Mouse (Mus musculus) frontal cortex, postnatal 10 days (tissue): ENCODE results near the gene Cop1.

ENCODE experiments used
- DNase-seq, 2 experiments: peaks; one replicate each; pipeline ENCODE4 v3.0.0; 2022; ENCODE audit warnings: low spot score in 2 of 2, mixed read lengths in 1 of 2

Cop1 gene

DNA sequence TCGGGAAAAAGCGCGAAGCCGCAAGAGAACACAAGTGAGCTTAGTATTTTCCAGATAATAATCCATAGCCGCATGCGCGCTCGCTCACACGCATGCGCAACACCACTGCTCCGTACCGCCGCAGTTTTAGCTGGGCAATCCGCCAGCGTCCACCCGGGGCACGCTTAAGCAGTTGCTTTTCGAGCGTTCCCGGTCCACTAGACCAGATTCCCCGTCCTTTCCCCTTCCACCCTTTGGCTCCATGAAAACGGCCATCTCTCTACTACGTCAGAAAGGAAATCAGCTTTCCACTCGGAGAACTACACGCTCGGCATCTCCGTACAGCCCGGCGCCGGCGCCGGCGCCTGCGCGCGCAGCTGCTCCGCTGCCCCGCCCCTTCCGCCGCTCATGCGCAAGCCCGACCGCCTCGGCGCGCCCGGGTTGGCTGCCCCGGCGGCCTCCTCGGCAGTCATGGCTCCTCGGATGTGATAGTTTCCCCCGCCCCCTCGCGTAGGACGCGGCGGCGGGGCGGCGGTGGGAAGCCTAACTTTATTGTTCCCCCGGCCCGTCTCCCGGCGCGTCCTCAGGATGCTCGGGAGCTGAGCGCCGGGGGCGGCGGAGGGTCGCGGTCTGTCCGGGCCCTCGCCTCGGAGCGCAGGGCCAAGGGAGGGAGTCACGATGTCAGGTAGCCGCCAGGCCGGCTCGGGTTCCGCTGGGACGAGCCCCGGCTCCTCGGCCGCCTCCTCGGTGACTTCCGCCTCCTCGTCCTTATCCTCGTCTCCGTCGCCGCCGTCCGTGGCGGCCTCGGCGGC lies at the start of gene Cop1:
TSS of gene Cop1 (plus strand) at position 540 of the 791 bp plus-strand sequence.
- peak; percentile 87 to 90 for DNase-seq

- DNase-seq = no peak
These were observed 45.4 kb upstream of the Cop1 start for GRCm38 (mm10) chr1:159186741-159187140.

DNA sequence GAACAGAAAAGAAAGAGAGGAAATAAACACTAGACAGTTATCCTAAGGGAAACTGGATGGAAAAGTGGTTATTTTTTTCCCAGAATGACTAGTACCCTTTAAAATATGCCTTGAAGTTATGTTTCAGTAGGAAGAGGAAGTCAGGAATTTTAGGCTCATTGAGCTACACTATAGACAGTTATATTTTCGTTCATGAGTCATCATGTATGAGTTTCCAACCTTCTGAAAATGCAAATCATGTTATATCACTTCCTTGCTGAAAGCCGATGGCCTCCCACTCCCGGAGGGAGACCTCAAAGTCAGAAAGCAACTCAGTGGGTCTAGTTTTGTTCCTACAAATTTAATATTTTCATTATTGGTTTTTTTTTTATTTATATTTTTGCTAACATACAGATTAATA lies 33.5 kb upstream of the Cop1 start:
- DNase-seq = no peak

- DNase-seq = no peak
These were observed 32.5 kb upstream of the Cop1 start for GRCm38 (mm10) chr1:159199606-159200005.

GRCm38 (mm10) chr1:159201220-159201619 lies 30.9 kb upstream of the Cop1 start:
- no peak for DNase-seq

GRCm38 (mm10) chr1:159211711-159212110 lies 20.4 kb upstream of the Cop1 start:
- no peak for DNase-seq

DNA sequence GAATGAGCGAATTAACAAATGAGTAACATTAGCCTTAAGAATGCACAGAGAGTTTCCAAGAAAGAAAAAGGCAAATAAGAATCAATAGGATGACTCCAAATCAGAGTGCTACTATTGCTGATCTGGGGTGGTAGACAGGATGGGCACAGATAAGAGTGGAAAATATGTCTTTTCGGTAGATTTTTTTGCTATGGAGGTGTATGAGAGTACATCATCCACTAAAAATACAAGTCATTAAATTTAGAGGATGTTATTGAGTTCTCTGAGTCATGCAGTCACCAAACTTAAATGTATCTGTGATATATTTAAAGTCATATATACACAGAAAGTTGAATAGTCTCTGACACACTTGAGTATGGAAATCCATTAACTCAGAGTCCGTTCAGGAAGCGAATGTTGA lies 14.7 kb upstream of the Cop1 start:
- DNase-seq = no peak

GRCm38 (mm10) chr1:159222046-159222445 lies 10.1 kb upstream of the Cop1 start:
- no peak for DNase-seq

- DNase-seq = no peak
These were observed 6.9 kb upstream of the Cop1 start for GRCm38 (mm10) chr1:159225064-159225824.

GRCm38 (mm10) chr1:159232572-159233261 lies 597 bp downstream of the Cop1 start:
- peak in 1 of 2 experiments; percentile 38 for DNase-seq

DNA sequence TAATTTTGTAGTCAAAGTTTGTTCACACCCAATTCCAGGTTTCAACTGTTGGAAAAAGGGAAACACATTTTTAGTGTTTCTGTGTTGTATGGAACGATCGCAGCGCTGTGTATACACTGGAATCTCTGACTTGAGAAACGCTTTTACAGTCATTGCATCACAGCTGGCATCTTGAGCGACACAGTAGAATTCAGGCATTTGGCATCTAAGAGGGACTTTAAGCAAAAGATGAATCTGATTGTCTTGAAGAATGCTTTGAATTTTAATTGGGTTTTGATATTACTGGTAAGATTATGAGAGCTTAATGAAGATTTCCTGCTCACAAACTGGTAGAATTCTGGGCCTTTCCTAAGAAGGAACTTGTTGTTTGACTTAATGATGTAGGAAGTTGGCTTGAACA lies 1.3 kb downstream of the Cop1 start:
- no peak for DNase-seq

GRCm38 (mm10) chr1:159234496-159234895 lies 2.4 kb downstream of the Cop1 start:
- no peak for DNase-seq

GRCm38 (mm10) chr1:159235674-159236073 lies 3.6 kb downstream of the Cop1 start:
- no peak for DNase-seq

- DNase-seq = no peak
These were observed 6.0 kb downstream of the Cop1 start for GRCm38 (mm10) chr1:159238147-159238546.

- no peak for DNase-seq
These were observed 18.2 kb downstream of the Cop1 start for GRCm38 (mm10) chr1:159250320-159250719.

DNA sequence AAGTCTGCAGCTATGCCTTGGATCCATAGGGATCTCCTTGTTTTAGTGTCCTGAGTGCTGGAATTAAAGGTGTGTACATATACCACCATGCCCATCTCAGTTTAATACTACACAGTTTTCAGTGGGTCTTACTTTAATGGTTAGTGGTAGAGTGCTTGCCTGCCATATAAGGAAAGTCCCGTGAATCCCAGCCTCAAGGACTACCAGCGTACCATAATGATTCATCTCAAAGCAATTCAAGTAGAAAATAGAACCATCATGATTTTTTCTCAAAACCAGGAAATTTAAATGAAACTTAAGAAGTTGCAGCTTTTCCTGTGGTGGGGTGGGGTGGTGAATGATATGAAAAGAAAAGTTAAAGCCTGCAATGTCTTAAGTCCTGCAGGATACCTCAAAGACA lies 21.0 kb downstream of the Cop1 start:
- DNase-seq = no peak

DNA sequence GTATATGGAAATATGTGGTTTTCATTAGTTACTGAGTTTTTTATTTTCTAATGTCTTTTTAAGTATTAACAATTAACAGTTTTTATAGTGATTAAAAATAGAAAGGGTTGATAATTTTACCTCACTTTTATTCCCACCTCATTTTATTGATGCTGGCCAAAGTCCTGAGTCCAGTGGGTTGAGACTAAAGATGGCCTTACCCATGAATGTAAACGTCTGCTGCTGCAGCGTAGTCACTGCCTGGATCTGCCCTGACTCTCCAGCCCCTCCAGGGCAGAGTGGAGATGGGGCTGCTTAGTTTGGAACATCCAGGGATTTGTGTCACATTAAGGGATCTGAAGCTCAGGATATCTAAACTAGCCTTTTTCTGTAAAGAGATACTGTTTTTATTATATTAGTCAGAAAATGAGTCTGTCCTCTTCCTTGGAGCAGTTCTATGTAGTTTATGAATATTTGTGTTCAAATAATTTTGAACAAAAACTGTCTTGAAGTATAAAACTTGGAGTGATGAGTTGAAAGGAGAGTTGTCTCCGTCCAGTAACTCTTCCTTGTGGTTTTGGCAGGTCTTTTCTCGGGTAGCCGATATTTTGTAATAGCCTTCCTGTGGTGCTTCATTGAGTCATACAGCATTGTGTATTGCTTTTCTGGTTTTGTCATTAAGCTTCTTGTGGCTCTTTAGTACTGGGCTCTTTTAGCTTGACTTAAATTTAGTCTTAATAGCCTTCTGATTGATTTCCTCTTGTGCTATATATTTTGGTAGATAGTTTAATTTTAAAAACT lies 23.0 kb downstream of the Cop1 start:
- DNase-seq = no peak

- no peak for DNase-seq
These were observed 24.4 kb downstream of the Cop1 start for GRCm38 (mm10) chr1:159256543-159256942.

GRCm38 (mm10) chr1:159263820-159264219 lies 31.7 kb downstream of the Cop1 start:
- no peak for DNase-seq

- DNase-seq = no peak
These were observed 48.0 kb downstream of the Cop1 start for GRCm38 (mm10) chr1:159280072-159280471.

DNA sequence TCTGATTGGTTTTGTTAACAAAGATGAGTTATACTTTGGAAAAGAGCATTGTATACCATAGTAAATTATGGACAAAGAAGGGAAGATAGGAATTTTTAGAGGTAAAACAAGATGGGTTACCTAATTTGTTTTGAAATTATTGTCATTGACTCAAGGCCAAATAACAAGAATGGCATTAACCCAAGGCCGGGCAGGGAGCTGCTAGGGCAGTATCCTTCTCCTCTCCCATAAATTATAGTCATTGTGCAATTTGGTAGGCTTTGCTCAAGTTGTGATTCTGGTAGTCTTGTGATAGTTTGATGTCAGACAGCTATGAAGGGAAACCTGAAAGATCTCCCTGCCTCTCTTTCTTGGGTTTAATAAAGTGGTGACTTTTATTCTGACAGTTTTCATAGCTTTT lies 49.7 kb downstream of the Cop1 start:
- no peak for DNase-seq

DNA sequence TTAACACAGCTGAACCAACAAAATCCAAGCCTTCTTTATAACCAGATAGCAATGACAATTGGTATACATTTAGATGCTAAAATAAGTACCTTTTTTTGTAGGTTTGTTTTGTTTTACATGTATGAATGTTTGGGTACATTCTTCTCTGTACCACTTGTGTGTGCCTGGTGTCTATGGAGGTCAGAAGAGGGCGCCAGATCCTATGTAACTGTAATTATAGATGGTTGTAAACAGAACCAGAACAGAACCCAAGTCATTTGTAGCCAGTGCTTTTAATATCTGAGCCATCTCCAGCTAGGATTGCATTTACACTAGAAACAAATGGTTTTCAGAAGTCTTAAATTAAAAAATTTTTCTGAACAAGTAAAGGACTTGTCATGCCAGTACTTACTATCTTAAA lies 54.7 kb downstream of the Cop1 start:
- no peak for DNase-seq
